Comparison of ENCODE assay signal across 8 mouse cellular contexts in the genomic region with DNA sequence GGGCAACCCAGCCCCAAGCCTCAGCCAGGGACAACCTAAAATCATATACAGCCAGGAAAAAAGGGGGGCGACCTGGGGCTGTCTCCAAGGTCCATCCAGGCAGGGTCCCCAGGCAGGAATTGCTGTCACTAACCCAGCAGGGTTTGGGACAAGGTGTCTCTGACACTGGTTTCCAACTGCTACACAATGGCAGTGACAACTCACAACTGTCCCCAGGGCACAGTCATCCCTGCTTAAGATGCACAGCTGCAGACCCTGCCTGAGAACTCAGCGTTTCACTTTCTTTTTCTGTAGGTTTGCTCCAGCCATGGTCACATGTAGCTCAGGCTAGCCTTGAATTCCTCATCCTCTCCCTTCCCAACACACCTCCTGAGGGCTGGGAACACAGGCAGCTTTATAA. TPM values are rescaled to one million over a fixed set of nuclear protein-coding genes. Genes with fewer than 3 reads are reported as not detected.
DNase-seq lines count a peak whose midpoint lies in the region; ATAC-seq lines count a peak whose summit lies in the region.

No protein-coding gene starts in this region.

- peak overlapping the region; percentile 80 for H3K4me3 ChIP-seq in lung, embryonic 15.5 days
- H3K4me3 ChIP-seq in forebrain, embryonic 13.5 days = 0 out of 2 replicates have a peak overlapping the region, but pooled peaks have one; percentile 74
- peak overlapping the region; percentile 72; the same call in 1 of the 2 replicates for H3K4me3 ChIP-seq in midbrain, embryonic 15.5 days

- WGBS in lung, embryonic 15.5 days = 34% methylated on average over 2 of the region's 2 CpGs
- WGBS in forebrain, embryonic 13.5 days = 16% methylated on average over 2 of the region's 2 CpGs
- 28% methylated on average over 2 of the region's 2 CpGs for WGBS in midbrain, embryonic 15.5 days

- peaks cover 56% of the 10 kb centered on the region for H3K4me1 ChIP-seq in lung, embryonic 15.5 days
- H3K4me1 ChIP-seq in forebrain, embryonic 13.5 days = peaks cover 66% of the 10 kb centered on the region
- peaks cover 64% of the 10 kb centered on the region for H3K4me1 ChIP-seq in midbrain, embryonic 15.5 days

- no peaks in the 10 kb centered on the region for H3K36me3 ChIP-seq in lung, embryonic 15.5 days
- no peaks in the 10 kb centered on the region for H3K36me3 ChIP-seq in forebrain, embryonic 13.5 days (ENCODE audit: poor library complexity, severe bottlenecking)
- H3K36me3 ChIP-seq in midbrain, embryonic 15.5 days (replicated peaks) = no peaks in the 10 kb centered on the region

- peak overlapping the region; percentile 97 for H3K27ac ChIP-seq in lung, embryonic 15.5 days
- H3K27ac ChIP-seq in forebrain, embryonic 13.5 days = no peak overlapping the region; the same call in 1 of the 2 replicates
- H3K27ac ChIP-seq in midbrain, embryonic 15.5 days = no peak overlapping the region

- H3K9me3 ChIP-seq in lung, embryonic 15.5 days = no peaks in the 10 kb centered on the region
- H3K9me3 ChIP-seq in forebrain, embryonic 13.5 days (replicated peaks) = no peaks in the 10 kb centered on the region
- no peaks in the 10 kb centered on the region for H3K9me3 ChIP-seq in midbrain, embryonic 15.5 days

- 0 out of 2 replicates have a peak, but pooled peaks cover 3% of the 10 kb centered on the region for H3K27me3 ChIP-seq in lung, embryonic 15.5 days
- peaks cover 40% of the 10 kb centered on the region for H3K27me3 ChIP-seq in forebrain, embryonic 13.5 days
- peaks cover 4% of the 10 kb centered on the region for H3K27me3 ChIP-seq in midbrain, embryonic 15.5 days (replicated peaks)

- no peak overlapping the region for H3K9ac ChIP-seq in lung, embryonic 15.5 days
- H3K9ac ChIP-seq in forebrain, embryonic 13.5 days = no peak overlapping the region
- no peak overlapping the region for H3K9ac ChIP-seq in midbrain, embryonic 15.5 days

- peak; percentile 22 for DNase-seq in adrenal gland, adult 8-10 months
- no peak for DNase-seq in adrenal gland, adult (ENCODE audit: inconsistent age in 2 of 2, low spot score in 1 of 2)
- DNase-seq in lung, postnatal 36 days = no peak
- DNase-seq in kidney, postnatal 10 days = peak; percentile 19
- DNase-seq in natural killer cell, adult 2 months (ENCODE audit: low spot score in 2 of 2) = no peak

- ATAC-seq in lung, embryonic 15.5 days (ENCODE audit: borderline replicate concordance, extremely low read depth, low FRiP score, low TSS enrichment) = no peak
- no peak for ATAC-seq in forebrain, embryonic 13.5 days
- ATAC-seq in midbrain, embryonic 15.5 days (replicated peaks) = no peak

- peak overlapping the region; percentile 97 for H3K4me2 ChIP-seq in lung, embryonic 15.5 days
- peak overlapping the region; percentile 90 for H3K4me2 ChIP-seq in forebrain, embryonic 13.5 days
- peak overlapping the region; percentile 88 for H3K4me2 ChIP-seq in midbrain, embryonic 15.5 days

RNA-seq across cellular contexts. Expression of a gene that starts 26.3 kb away (rescaled TPM):
- total RNA-seq in adrenal gland, adult 8-10 months (2022) = 100 to 1,000 TPM; 113 to 191 (median 144) TPM
- 86.0 and 87.2 TPM in 2 replicates for polyA plus RNA-seq in lung, embryonic 15.5 days (2015; fragmentation: Nextera tagmentation; extraction: Ambion mirVana)
- polyA plus RNA-seq in forebrain, embryonic 13.5 days (2015; fragmentation: Nextera tagmentation; extraction: Ambion mirVana) = 18.5 and 25.2 TPM in 2 replicates
- polyA plus RNA-seq in midbrain, embryonic 15.5 days (2015; fragmentation: Nextera tagmentation; extraction: Ambion mirVana) = 18.1 and 22.8 TPM in 2 replicates

RNA-seq across cellular contexts. Expression of a gene that starts 36.2 kb away (rescaled TPM):
- 1 to 10 TPM in 2 of 4 experiments, under 1 TPM in 2; 0.78 to 2.0 (median 0.96) TPM for total RNA-seq in adrenal gland, adult 8-10 months (2022)
- 4.4 TPM in 2 replicates for polyA plus RNA-seq in lung, embryonic 15.5 days (2015; fragmentation: Nextera tagmentation; extraction: Ambion mirVana)
- 1.8 TPM in 2 replicates for polyA plus RNA-seq in forebrain, embryonic 13.5 days (2015; fragmentation: Nextera tagmentation; extraction: Ambion mirVana)
- 1.4 and 1.6 TPM in 2 replicates for polyA plus RNA-seq in midbrain, embryonic 15.5 days (2015; fragmentation: Nextera tagmentation; extraction: Ambion mirVana)

RNA-seq across cellular contexts. Expression of a gene that starts 40.3 kb away (rescaled TPM):
- total RNA-seq in adrenal gland, adult 8-10 months (2022) = 1 to 10 TPM; 2.0 to 4.2 (median 2.6) TPM
- polyA plus RNA-seq in lung, embryonic 15.5 days (2015; fragmentation: Nextera tagmentation; extraction: Ambion mirVana) = 0.45 and 2.3 TPM in 2 replicates
- 2.1 and 2.3 TPM in 2 replicates for polyA plus RNA-seq in forebrain, embryonic 13.5 days (2015; fragmentation: Nextera tagmentation; extraction: Ambion mirVana)
- 2.7 and 3.3 TPM in 2 replicates for polyA plus RNA-seq in midbrain, embryonic 15.5 days (2015; fragmentation: Nextera tagmentation; extraction: Ambion mirVana)

RNA-seq across cellular contexts. Expression of a gene that starts 44.8 kb away (rescaled TPM):
- 1 to 10 TPM in 2 of 4 experiments, under 1 TPM in 2; 0.65 to 2.9 (median 1.0) TPM for total RNA-seq in adrenal gland, adult 8-10 months (2022)
- 1.6 and 2.7 TPM in 2 replicates for polyA plus RNA-seq in lung, embryonic 15.5 days (2015; fragmentation: Nextera tagmentation; extraction: Ambion mirVana)
- polyA plus RNA-seq in forebrain, embryonic 13.5 days (2015; fragmentation: Nextera tagmentation; extraction: Ambion mirVana) = 4.2 and 5.8 TPM in 2 replicates
- polyA plus RNA-seq in midbrain, embryonic 15.5 days (2015; fragmentation: Nextera tagmentation; extraction: Ambion mirVana) = 8.4 and 9.3 TPM in 2 replicates

RNA-seq across cellular contexts. Expression of a gene that starts 44.9 kb away (rescaled TPM):
- 10 to 100 TPM; 49.8 to 60.2 (median 55.0) TPM for total RNA-seq in adrenal gland, adult 8-10 months (2022)
- polyA plus RNA-seq in lung, embryonic 15.5 days (2015; fragmentation: Nextera tagmentation; extraction: Ambion mirVana) = 75.9 and 79.8 TPM in 2 replicates
- 76.7 and 87.3 TPM in 2 replicates for polyA plus RNA-seq in forebrain, embryonic 13.5 days (2015; fragmentation: Nextera tagmentation; extraction: Ambion mirVana)
- polyA plus RNA-seq in midbrain, embryonic 15.5 days (2015; fragmentation: Nextera tagmentation; extraction: Ambion mirVana) = 90.4 and 92.6 TPM in 2 replicates

Comparison
In these comparisons a context has a peak if more than half of its experiments do, and no peak if none do; other contexts are left out.
1. DNase-seq: peak in adrenal gland, adult 8-10 months (single experiment) and kidney, postnatal 10 days (single experiment); none in adrenal gland, adult (0 of 2), lung, postnatal 36 days (single experiment) and natural killer cell, adult 2 months (0 of 2).
2. Peak in every context shown above with its lines, with median percentiles within 50 percentile points of each other: H3K4me2 ChIP-seq and H3K4me3 ChIP-seq.